Mouse (Mus musculus) midbrain, postnatal 0 days (tissue): Measurements from ENCODE around the gene Gm3327. TPM values are rescaled to one million over a fixed set of nuclear protein-coding genes. Genes with fewer than 3 reads are reported as not detected.
"Not testable (repeated sequence)": the region's sequence is repeated elsewhere in the genome, so short reads cannot be mapped to it uniquely, and the experiment has no call there.

Experiments used
- ATAC-seq: fragments of 200-750 bp; cut with Nextera tagmentation; 2 replicates; pipeline ENCODE4 v1.8.0; 2017; ENCODE audit warnings: moderate number of reproducible peaks, mild to moderate bottlenecking, moderate TSS enrichment, moderate library complexity; ENCODE audit not compliant: low FRiP score
- DNase-seq: peaks from one replicate; pipeline ENCODE4 v3.0.0-alpha.2; 2015; ENCODE audit warnings: low spot score
- H3K27ac ChIP-seq: fragments of 300-500 bp; sonication (generic); 2 replicates; pipeline ENCODE4 v1.5.1; 2014; ENCODE audit warnings: low read depth, mild to moderate bottlenecking, low read length, mixed read lengths
- H3K27me3 ChIP-seq: fragments of 300-500 bp; sonication (generic); 2 replicates; pipeline ENCODE4 v1.6.1; 2014; ENCODE audit warnings: low read length, control low read depth, mixed read lengths; ENCODE audit not compliant: insufficient read depth
- H3K36me3 ChIP-seq: fragments of 300-500 bp; sonication (generic); 2 replicates; pipeline ENCODE4 v1.6.1; 2014; ENCODE audit warnings: low read length, control low read depth, mixed read lengths; ENCODE audit not compliant: insufficient read depth
- H3K4me1 ChIP-seq: fragments of 300-500 bp; sonication (generic); 2 replicates; pipeline ENCODE4 v1.6.1; 2014; ENCODE audit warnings: mild to moderate bottlenecking, control low read depth, antibody characterized with exemption, low read length, mixed read lengths; ENCODE audit not compliant: insufficient read depth
- H3K4me2 ChIP-seq: fragments of 300-500 bp; sonication (generic); 2 replicates; pipeline ENCODE4 v1.6.1; 2014; ENCODE audit warnings: low read depth, mild to moderate bottlenecking, low read length, mixed read lengths; ENCODE audit not compliant: poor library complexity, severe bottlenecking
- H3K4me3 ChIP-seq: fragments of 300-500 bp; sonication (generic); 2 replicates; pipeline ENCODE4 v1.5.1; 2014; ENCODE audit warnings: low read depth, mild to moderate bottlenecking, low read length, moderate library complexity
- H3K9ac ChIP-seq: fragments of 300-500 bp; sonication (generic); replicated peaks from 2 replicates; pipeline ENCODE4 v1.6.1; 2014; ENCODE audit warnings: mild to moderate bottlenecking, low read length, moderate library complexity, mixed read lengths; ENCODE audit not compliant: poor library complexity, severe bottlenecking
- H3K9me3 ChIP-seq: fragments of 300-500 bp; sonication (generic); 2 replicates; pipeline ENCODE4 v1.6.1; 2016; ENCODE audit warnings: low read length, control low read depth
- WGBS: fragments of 180-500 bp; shearing (Covaris S2); extraction: QIAGEN DNeasy Blood & Tissue Kit; methylation state at CpG from one replicate; pipeline ENCODE4 v1.1.7; 2014; 5-methylcytosine and 5-hydroxymethylcytosine counted together
- polyA plus RNA-seq: library from polyadenylated mRNA; unstranded; fragments of >200 nt; fragmentation: Nextera tagmentation; extraction: Ambion mirVana; gene quantifications from 2 replicates; pipeline ENCODE4 v1.2.1, GENCODE M21; 2015
- total RNA-seq: library from RNA; depleted of rRNA; stranded (reverse); fragments of >200 nt; gene quantifications from 2 replicates; pipeline ENCODE4 v1.2.3, GENCODE M21; 2014; rRNA removed

Gm3327 gene
- total RNA-seq (not detected in 2 replicates), polyA plus RNA-seq (not detected in 2 replicates)

DNA sequence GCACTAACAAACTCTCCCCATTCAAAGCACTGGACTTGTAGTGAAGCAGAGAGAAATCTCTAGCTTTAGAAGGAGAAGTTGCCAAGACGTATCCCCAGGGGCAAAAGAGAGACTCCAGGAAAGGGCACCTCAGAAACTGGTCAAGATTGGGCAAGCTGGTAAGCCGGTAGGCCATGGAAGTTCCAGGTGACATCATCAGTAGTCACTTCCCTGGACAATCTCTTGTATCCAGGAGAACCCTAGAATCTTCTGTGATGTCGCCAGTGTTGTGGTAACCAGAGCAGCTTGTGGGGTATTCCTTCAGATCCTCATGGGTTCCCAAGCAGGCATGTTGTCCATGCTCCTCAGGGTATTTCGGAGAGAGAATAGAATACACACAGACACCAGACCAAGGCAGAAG lies at the start of gene Gm3327:
Gene Gm3327 (plus strand): TSS at position 301 of the 400 bp plus-strand sequence.
- not testable (repeated sequence) for DNase-seq, H3K4me2 ChIP-seq, H3K27ac ChIP-seq, H3K4me3 ChIP-seq, H3K9ac ChIP-seq, H3K4me1 ChIP-seq, H3K9me3 ChIP-seq, ATAC-seq, H3K36me3 ChIP-seq, H3K27me3 ChIP-seq
- WGBS: 93% methylated on average over 3 of the region's 4 CpGs

DNA sequence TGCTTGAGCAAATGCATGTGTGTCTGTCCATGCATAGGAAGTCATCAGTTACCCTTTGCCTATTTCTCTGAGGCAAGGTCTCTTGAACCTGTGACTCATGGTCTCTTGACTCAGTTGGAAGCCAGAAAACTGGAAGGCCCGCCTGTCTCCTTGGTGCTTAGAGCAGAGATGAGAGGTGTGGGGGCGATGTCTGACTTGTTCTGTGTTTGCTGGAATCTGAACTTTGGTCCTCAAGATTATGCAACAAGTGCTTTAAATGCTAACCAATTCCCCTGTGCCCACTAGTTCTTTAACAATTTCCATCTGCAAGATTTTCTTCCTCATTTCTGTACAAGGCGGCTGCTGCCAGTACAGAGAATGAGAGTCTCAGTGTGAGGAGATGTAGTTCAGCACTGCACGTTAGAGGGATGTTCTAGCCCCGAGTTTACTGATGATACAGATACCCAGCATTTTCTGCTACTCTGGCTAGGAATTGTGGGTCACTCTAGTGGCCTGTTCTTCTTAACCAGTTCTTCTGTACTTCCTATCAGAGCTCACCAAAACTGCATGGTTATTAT lies 45.8 kb upstream of the Gm3327 start:
- WGBS: 69% methylated on average over 5 of the region's 5 CpGs
- H3K9ac ChIP-seq, H3K27me3 ChIP-seq, H3K4me1 ChIP-seq, H3K9me3 ChIP-seq, ATAC-seq, H3K4me2 ChIP-seq, H3K36me3 ChIP-seq, H3K27ac ChIP-seq, H3K4me3 ChIP-seq, DNase-seq: not testable (repeated sequence)

DNA sequence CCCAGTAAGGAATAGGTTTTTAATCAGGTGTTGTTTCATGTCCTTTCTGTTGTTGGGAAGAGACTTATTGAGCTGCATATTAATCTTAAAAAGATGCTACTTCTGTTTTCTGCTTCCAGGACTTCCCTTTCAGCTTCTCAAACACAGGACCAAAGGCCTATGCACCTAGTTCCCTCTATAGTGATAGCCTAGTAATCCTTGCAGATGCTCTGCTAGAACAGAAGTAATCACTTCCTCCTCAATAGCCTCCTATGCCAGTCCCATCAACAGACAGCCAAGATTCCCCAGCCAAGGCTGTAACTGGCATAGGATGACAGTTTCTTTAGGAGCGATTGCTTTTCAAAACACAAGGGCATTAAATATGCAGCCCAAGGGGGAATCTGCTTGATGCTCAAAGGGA lies 37.1 kb upstream of the Gm3327 start:
- not testable (repeated sequence) for H3K27ac ChIP-seq, H3K36me3 ChIP-seq, H3K4me3 ChIP-seq, DNase-seq, H3K27me3 ChIP-seq, H3K4me2 ChIP-seq, H3K4me1 ChIP-seq, ATAC-seq, H3K9ac ChIP-seq, H3K9me3 ChIP-seq
- WGBS: 79% methylated on average over 1 of the region's 1 CpGs

DNA sequence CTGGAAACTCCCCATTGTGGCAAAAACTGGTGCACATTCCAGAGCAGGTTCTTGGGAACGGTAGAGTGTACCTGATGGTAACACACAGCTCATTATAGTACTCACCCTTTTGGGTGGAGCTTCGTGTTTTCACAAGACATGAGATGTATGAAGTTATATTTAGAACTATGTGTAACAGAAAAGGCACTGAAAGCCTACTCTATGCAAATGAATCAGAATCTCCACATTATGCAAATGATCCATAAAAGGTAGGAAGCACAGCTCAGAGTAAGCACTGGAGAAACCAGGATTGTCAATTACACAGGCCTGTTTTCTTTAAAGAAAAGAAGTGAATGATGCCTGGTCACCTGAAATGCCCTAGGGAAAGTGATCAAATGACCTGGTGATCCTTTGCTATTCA lies 36.1 kb upstream of the Gm3327 start:
- H3K4me2 ChIP-seq, ATAC-seq, H3K9me3 ChIP-seq, H3K9ac ChIP-seq, H3K36me3 ChIP-seq, H3K27ac ChIP-seq, H3K4me3 ChIP-seq, H3K27me3 ChIP-seq, H3K4me1 ChIP-seq, DNase-seq: not testable (repeated sequence)
- 80% methylated on average over 2 of the region's 2 CpGs for WGBS

DNA sequence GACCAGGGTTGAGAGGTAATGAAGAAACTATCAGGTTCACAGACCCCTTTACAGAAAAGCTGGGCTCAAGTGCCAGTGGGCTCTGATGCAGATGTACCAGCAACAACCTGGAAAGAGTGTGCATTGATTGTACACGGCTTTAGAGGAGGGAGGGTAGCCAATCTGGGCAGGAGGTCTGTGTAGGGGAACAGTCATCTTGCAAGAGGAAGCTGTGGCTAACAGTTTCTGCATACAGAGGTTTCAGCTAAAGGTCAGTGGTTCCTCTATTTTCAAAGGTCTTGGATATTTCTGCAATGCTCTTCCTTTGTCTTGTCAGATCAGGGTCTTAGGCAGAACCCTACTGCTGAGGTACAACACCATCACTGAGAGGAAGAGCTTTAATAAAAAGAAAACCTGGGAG lies 32.1 kb upstream of the Gm3327 start:
- H3K36me3 ChIP-seq, H3K4me1 ChIP-seq, H3K27ac ChIP-seq, H3K4me3 ChIP-seq, H3K27me3 ChIP-seq, H3K9ac ChIP-seq, DNase-seq, ATAC-seq, H3K9me3 ChIP-seq, H3K4me2 ChIP-seq: not testable (repeated sequence)
- WGBS: 70% methylated on average over 1 of the region's 1 CpGs

DNA sequence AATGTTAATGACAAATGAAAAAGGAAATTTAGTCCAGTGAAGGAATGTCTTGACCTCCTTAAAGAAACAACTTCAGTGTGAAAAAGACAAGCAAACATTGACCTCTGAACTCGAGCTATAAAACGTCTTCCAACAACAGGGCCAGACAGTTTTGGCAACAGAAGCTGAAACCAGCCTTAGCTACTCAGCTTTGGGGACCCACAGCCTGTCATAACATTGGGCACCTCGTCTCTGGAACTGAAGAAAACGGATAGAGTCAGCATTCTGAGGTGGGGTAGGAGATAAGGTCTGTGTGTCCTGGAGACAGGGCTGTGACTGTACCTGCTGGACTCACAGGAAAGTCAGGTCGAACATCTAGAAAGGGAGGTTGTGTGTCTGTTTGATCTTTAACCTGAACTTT lies 29.2 kb upstream of the Gm3327 start:
- not testable (repeated sequence) for H3K9ac ChIP-seq, H3K4me2 ChIP-seq, ATAC-seq, H3K27ac ChIP-seq, H3K9me3 ChIP-seq, H3K27me3 ChIP-seq, DNase-seq, H3K36me3 ChIP-seq, H3K4me1 ChIP-seq, H3K4me3 ChIP-seq
- 72% methylated on average over 5 of the region's 5 CpGs for WGBS

DNA sequence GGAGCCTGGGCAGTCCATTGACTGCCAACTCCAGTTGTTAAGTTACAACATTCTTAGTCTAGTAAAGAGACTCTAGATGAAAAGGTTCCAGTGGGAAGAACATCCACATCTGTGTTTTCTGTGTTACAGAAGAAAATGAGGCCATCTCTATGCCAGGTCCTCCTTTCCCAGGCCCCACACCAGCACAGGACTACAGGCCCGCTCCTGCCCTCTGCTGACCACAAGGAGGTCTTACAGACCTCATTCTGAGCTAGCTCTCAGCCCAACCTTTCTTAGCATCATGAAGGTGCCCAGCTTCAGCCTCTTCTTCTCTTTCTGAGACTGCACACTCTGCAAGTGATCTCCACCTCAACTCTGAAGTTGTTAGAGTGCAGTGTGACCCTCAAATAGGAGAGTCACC lies 23.6 kb upstream of the Gm3327 start:
- ATAC-seq, H3K27me3 ChIP-seq: not testable (repeated sequence)
- no CpG with 5 or more reads among the region's 1 CpGs for WGBS

DNA sequence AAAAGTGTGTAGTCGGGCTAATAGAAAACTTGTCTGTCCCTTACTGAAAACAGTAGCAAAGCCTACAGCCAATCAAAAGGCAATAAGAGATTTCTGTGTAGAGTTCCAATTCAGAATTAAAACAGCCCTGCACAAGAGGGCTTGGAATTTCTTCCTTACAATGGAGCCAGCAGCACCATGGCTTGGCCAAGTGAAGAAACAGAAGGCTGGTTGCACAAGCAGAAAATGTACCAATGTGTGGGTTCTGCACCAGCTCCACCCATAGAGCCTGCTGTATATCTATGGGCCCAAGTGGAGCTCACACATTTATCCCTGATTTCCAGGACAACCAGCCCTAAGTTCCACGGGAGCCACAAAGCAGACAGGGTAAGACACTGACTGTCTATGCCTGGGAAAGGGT lies 21.3 kb upstream of the Gm3327 start, which contains the start of gene Ear2:
Gene Ear2 (plus strand): TSS at position 301 of the 400 bp plus-strand sequence.
- not testable (repeated sequence) for H3K4me2 ChIP-seq, H3K4me1 ChIP-seq, ATAC-seq, H3K27me3 ChIP-seq, DNase-seq, H3K9me3 ChIP-seq, H3K9ac ChIP-seq, H3K27ac ChIP-seq, H3K36me3 ChIP-seq, H3K4me3 ChIP-seq
- WGBS: 88% methylated on average over 2 of the region's 2 CpGs

More for the DNA sequence above, 23.6 kb upstream of the Gm3327 start:
- not testable (repeated sequence) for H3K9me3 ChIP-seq, DNase-seq, H3K36me3 ChIP-seq, H3K4me3 ChIP-seq, H3K4me1 ChIP-seq, H3K4me2 ChIP-seq, H3K27ac ChIP-seq, H3K9ac ChIP-seq
